Mouse (Mus musculus) embryonic fibroblast, embryonic 13.5 days (primary cell): Measurements from ENCODE around the gene Hsd17b2. TPM values are rescaled to one million over a fixed set of nuclear protein-coding genes. Genes with fewer than 3 reads are reported as not detected.

Experiments
- H3K27ac ChIP-seq: 2 replicates; pipeline ENCODE4 v1.5.1; 2012; ENCODE audit warnings: low read length, control low read depth, inconsistent platforms; ENCODE audit not compliant: insufficient read depth
- H3K4me1 ChIP-seq: 2 replicates; pipeline ENCODE4 v1.6.1; 2011; ENCODE audit warnings: low read length; ENCODE audit not compliant: control insufficient read depth, insufficient read depth
- H3K4me3 ChIP-seq: 2 replicates; pipeline ENCODE4 v1.5.1; 2011; ENCODE audit warnings: mild to moderate bottlenecking, control low read depth, low read length; ENCODE audit not compliant: insufficient read depth
- CTCF ChIP-seq: IDR thresholded peaks from 2 replicates; pipeline ENCODE4 v1.5.1; 2011; ENCODE audit warnings: mild to moderate bottlenecking, control low read depth, low read length, moderate library complexity, borderline replicate concordance; ENCODE audit not compliant: insufficient read depth
- POLR2A ChIP-seq: IDR thresholded peaks from 2 replicates; pipeline ENCODE4 v1.6.1; 2011; ENCODE audit warnings: low read depth, mild to moderate bottlenecking, control low read depth, low read length, moderate library complexity
- polyA plus RNA-seq: library from polyadenylated mRNA; stranded (reverse); fragments of >200 nt; gene quantifications from 2 replicates; pipeline ENCODE4 v1.2.4, GENCODE M21; 2011; ENCODE audit warnings: low read depth; ENCODE audit not compliant: missing spikeins, insufficient read length

Hsd17b2 gene
- polyA plus RNA-seq, 1 experiment, result not detected

DNA sequence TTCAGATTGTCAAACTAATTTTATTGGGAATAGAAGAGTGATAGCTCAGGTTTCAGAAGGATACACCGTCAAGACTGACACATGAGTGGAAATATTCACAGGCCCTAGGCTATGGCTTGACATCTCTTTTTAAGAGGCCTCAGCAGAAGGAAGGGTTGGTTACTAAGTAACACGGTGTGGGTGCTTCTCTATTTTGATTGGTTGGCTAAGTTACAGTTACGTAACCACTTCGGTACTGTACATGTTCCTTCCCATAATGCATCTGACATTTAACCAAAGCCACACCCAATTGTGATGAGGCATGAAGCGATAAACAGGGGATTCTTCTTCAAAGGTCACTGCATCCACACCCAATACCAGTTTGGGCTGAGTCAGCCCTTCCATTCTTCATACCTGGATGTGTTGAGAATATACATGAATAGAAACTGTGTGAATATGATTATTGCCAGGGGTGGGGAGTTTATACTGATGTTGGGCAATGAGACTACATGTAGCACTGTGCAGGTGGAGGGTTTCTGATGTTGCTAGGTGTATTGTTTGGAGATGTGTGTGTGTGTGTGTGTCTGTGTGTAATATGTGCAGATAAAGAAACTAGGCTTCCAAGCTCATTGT is 38.8 kb downstream of the Hsd17b2 start:
- TF ChIP-seq CTCF, result no peak
- no peak for TF ChIP-seq POLR2A
- no peak overlapping the region for H3K27ac ChIP-seq
- H3K4me3 ChIP-seq, result no peak overlapping the region
- no peaks in the 10 kb centered on the region for H3K4me1 ChIP-seq

GRCm38 (mm10) chr8:117742431-117743012 is 40.8 kb downstream of the Hsd17b2 start:
- H3K4me1 ChIP-seq, result no peaks in the 10 kb centered on the region
- H3K27ac ChIP-seq, result no peak overlapping the region
- TF ChIP-seq POLR2A, result no peak
- no peak for TF ChIP-seq CTCF
- H3K4me3 ChIP-seq, result no peak overlapping the region

DNA sequence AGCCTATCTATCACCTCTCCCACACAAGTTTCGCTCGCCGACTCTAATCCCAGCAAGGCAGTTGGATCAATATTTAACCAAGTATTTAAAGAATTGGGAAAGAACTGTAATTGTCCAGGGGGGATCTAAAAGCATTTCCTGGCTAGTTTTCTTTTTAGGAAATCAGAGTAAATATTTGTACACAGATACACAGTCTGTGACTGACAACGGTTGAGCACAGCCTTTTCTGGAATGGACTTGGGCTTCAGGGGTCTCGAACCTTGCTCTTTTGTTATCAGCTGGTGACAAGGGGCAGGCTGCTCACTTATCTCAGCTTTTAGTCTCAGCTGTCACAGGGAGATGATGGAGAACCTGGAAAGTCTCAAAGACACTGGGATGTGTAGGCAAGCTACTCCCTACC is 44.9 kb downstream of the Hsd17b2 start:
- H3K4me3 ChIP-seq, result no peak overlapping the region
- no peak overlapping the region for H3K27ac ChIP-seq
- no peaks in the 10 kb centered on the region for H3K4me1 ChIP-seq
- TF ChIP-seq POLR2A (no peak), CTCF (no peak)

DNA sequence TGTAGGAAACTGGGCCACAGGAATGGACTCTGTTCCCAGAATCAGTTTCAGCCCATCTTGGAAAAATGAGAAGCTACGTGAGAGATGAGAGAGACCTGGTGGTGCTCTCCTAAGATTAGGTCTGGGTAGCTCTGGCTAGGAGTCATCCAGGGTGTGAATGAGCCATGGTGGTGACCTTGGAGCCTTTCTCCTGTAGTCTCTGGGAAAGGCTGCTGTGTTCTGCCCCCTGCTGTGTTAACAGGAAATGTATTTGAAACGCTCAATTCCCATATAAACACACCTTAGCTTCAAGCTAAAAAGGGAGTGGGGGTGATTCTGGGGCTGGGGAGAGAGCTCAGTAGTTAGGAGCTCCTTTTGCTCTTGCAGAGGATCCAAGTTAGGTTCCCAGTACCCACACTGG is 45.7 kb downstream of the Hsd17b2 start:
- TF ChIP-seq CTCF (no peak), POLR2A (no peak)
- H3K27ac ChIP-seq, result no peak overlapping the region
- no peak overlapping the region for H3K4me3 ChIP-seq
- H3K4me1 ChIP-seq, result no peaks in the 10 kb centered on the region

- no peak overlapping the region for H3K27ac ChIP-seq
- TF ChIP-seq POLR2A, result no peak
- no peak for TF ChIP-seq CTCF
- H3K4me3 ChIP-seq, result no peak overlapping the region
- no peaks in the 10 kb centered on the region for H3K4me1 ChIP-seq
These were observed 46.4 kb downstream of the Hsd17b2 start for GRCm38 (mm10) chr8:117747886-117748730.

DNA sequence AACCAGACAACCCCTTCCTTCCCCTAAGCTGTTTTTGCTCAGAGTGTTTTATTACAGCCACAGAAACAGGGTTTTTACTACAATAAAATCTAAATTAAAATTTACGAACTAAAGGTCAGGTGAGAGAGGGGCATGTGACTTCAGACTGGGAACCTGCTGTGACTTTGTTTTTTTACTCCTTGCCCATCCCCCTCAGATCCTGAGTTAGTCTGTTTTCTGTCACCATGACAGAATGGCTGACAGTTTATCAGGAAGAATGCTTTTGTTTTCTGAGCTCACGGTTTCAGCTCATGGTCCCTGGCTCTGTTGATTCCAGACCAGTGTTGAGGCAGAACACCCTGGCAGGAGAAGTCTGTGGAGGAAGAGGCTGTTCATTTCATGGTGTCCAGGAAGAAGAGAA is 47.7 kb downstream of the Hsd17b2 start:
- Histone ChIP-seq H3K4me1 (no peaks in the 10 kb centered on the region), H3K4me3 (no peak overlapping the region), H3K27ac (no peak overlapping the region)
- TF ChIP-seq CTCF (no peak), POLR2A (no peak)

- no peak for TF ChIP-seq POLR2A
- no peak for TF ChIP-seq CTCF
- no peaks in the 10 kb centered on the region for H3K4me1 ChIP-seq
These were observed 56.2 kb downstream of the Hsd17b2 start for GRCm38 (mm10) chr8:117757900-117758299.

GRCm38 (mm10) chr8:117762776-117763175 is 61.1 kb downstream of the Hsd17b2 start:
- Histone ChIP-seq H3K4me1 (no peaks in the 10 kb centered on the region), H3K4me3 (no peak overlapping the region), H3K27ac (no peak overlapping the region)
- no peak for TF ChIP-seq CTCF
- TF ChIP-seq POLR2A, result no peak

More at GRCm38 (mm10) chr8:117757900-117758299, 56.2 kb downstream of the Hsd17b2 start:
- H3K4me3 ChIP-seq, result no peak overlapping the region
- H3K27ac ChIP-seq, result no peak overlapping the region

DNA sequence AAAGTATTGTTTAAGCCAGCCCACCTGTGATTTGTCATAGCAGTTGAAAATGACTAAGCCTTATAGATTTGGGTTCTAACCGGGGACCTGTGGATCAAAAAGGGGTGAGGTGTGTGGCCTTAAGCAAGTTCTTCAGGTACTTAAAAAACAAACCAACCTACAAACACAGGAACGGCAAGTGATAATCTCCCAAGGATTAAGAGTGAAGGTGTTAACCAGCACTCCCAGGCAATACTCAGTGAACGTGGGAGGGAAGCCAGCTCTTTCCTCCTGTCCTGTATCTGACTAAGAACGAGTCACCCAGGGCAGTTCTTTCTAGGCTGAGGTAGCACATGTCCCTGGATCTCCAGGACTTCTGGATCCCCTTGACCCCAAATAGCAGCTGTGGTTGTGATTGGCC is 62.9 kb downstream of the Hsd17b2 start:
- H3K4me3 ChIP-seq, result no peak overlapping the region
- H3K27ac ChIP-seq, result no peak overlapping the region
- no peaks in the 10 kb centered on the region for H3K4me1 ChIP-seq
- TF ChIP-seq CTCF, result no peak
- no peak for TF ChIP-seq POLR2A

DNA sequence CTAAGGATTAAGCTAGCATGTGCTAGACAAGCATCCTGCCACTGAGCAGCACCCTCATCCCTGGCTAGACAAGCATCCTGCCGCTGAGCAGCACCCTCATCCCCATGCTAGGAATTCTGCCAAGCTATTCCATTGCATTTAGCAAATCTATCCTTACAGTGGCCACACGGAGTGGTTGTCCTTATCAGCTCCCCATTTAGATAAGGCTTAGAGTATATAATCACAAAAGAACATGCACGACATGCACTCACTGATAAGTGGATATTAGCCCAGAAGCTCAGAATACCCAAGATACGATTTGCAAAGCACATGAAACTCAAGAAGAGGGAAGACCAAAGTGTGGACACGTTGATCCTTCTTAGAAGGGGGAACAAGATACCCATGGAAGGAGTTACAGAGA is 64.2 kb downstream of the Hsd17b2 start:
- Histone ChIP-seq H3K4me3 (no peak overlapping the region), H3K4me1 (no peaks in the 10 kb centered on the region), H3K27ac (no peak overlapping the region)
- TF ChIP-seq CTCF (no peak), POLR2A (no peak)
